Mouse (Mus musculus): ENCODE data around the gene Kif23.
A peak's percentile ranks its signal among the peaks of the same experiment; 100 is the strongest.

Gene Kif23

GRCm38 (mm10) chr9:61947402-61948346 is 1.1 kb upstream of the Kif23 start:
- peak; percentile 79 for DNase-seq (ENCODE audit: extremely low spot score, low spot score)

GRCm38 (mm10) chr9:61945973-61946611 is 482 bp downstream of the Kif23 start:
- no peak for DNase-seq (ENCODE audit: extremely low spot score, low spot score)

GRCm38 (mm10) chr9:61941054-61941453 is 5.5 kb downstream of the Kif23 start:
- no peak for DNase-seq (ENCODE audit: extremely low spot score, low spot score)

- DNase-seq (ENCODE audit: extremely low spot score, low spot score): no peak
Measured at GRCm38 (mm10) chr9:61933333-61933732, 13.2 kb downstream of the Kif23 start.

GRCm38 (mm10) chr9:61932009-61932408 is 14.6 kb downstream of the Kif23 start:
- DNase-seq (ENCODE audit: extremely low spot score, low spot score): no peak

GRCm38 (mm10) chr9:61925086-61925660 is 21.4 kb downstream of the Kif23 start:
- DNase-seq (ENCODE audit: extremely low spot score, low spot score): no peak

- DNase-seq (ENCODE audit: extremely low spot score, low spot score): no peak
Measured at GRCm38 (mm10) chr9:61920331-61920730, 26.2 kb downstream of the Kif23 start.

- DNase-seq (ENCODE audit: extremely low spot score, low spot score): no peak
Measured at GRCm38 (mm10) chr9:61919464-61919863, 27.1 kb downstream of the Kif23 start.

- DNase-seq (ENCODE audit: extremely low spot score, low spot score): no peak
Measured at GRCm38 (mm10) chr9:61917436-61917835, 29.1 kb downstream of the Kif23 start.

GRCm38 (mm10) chr9:61916986-61917385 is 29.6 kb downstream of the Kif23 start:
- DNase-seq (ENCODE audit: extremely low spot score, low spot score): no peak

GRCm38 (mm10) chr9:61915393-61916005 is 31.1 kb downstream of the Kif23 start:
- DNase-seq (ENCODE audit: extremely low spot score, low spot score): no peak

GRCm38 (mm10) chr9:61914917-61915300 is 31.7 kb downstream of the Kif23 start:
- DNase-seq (ENCODE audit: extremely low spot score, low spot score): no peak

GRCm38 (mm10) chr9:61914203-61914916 is 32.2 kb downstream of the Kif23 start, which contains the start of gene Rplp1:
Rplp1 (minus strand) TSS chr9:61914542.
- peak; percentile 93 for DNase-seq (ENCODE audit: extremely low spot score, low spot score)

- no peak for DNase-seq (ENCODE audit: extremely low spot score, low spot score)
Measured at GRCm38 (mm10) chr9:61911300-61912128, 35.1 kb downstream of the Kif23 start.

- peak; percentile 39 for DNase-seq (ENCODE audit: extremely low spot score, low spot score)
Measured at GRCm38 (mm10) chr9:61910526-61911256, 35.9 kb downstream of the Kif23 start.

GRCm38 (mm10) chr9:61909633-61910032 is 36.9 kb downstream of the Kif23 start:
- DNase-seq (ENCODE audit: extremely low spot score, low spot score): no peak

GRCm38 (mm10) chr9:61908832-61909407 is 37.7 kb downstream of the Kif23 start:
- no peak for DNase-seq (ENCODE audit: extremely low spot score, low spot score)

- no peak for DNase-seq (ENCODE audit: extremely low spot score, low spot score)
Measured at GRCm38 (mm10) chr9:61908341-61908740, 38.2 kb downstream of the Kif23 start.

Data from neural tube, embryonic 10.5 days (tissue).